Mouse (Mus musculus) cerebellum, adult 18-20 months (tissue): ENCODE measurements around the gene Eif4a3.
"Not testable (repeated sequence)": the region's sequence is repeated elsewhere in the genome, so short reads cannot be mapped to it uniquely, and the experiment has no call there.

Source experiments
- DNase-seq, 2 experiments: peaks; one replicate each; pipeline ENCODE4 v3.0.0; 2021

Eif4a3 gene

GRCm38 (mm10) chr11:119297996-119298395 lies 1.9 kb downstream of the Eif4a3 start:
- no peak for DNase-seq

GRCm38 (mm10) chr11:119292861-119293260 lies 7.0 kb downstream of the Eif4a3 start:
- DNase-seq = not testable (repeated sequence)

GRCm38 (mm10) chr11:119287207-119287992 lies 12.5 kb downstream of the Eif4a3 start:
- peak in 1 of 2 experiments; percentile 53 for DNase-seq

GRCm38 (mm10) chr11:119285791-119286527 lies 13.9 kb downstream of the Eif4a3 start:
- peak; percentile 41 to 56 for DNase-seq

- no peak for DNase-seq
Measured at GRCm38 (mm10) chr11:119281030-119281429, 18.9 kb downstream of the Eif4a3 start.

DNA sequence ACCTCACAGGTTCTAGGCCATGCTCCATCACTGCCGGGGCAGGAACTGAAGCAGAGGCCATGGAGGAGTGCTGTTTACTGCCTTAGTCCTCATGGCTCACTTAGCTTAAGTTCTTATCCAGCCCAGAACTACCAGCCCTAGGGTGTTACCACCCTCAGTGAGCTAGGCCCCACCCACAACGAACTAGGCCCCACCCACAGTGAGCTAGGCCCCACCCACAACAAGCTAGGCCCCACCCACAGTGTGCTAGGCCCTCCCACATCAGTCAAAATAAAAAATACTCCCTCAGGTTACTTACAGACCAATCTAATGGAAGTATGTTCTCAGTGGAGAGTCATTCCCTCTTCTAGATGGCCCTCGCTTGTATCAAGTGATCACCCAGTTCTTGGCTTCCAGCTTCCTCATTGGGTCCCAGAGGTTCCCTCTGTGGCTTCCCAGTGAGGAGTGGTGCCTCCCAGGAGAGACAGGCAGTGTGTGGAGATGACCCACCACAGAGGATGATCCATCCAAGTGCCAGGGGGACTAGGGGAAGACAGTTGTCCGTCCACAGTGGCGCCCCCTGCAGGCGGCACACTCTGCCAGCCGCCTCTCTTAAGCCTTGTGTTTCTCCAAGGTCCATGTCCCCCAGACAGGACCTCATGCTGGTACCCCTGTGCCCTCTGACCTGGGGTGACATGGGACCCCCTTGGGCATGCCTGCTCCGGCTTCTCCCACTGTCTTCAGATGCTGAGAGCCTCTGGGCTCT lies 26.5 kb downstream of the Eif4a3 start:
- DNase-seq = no peak

DNA sequence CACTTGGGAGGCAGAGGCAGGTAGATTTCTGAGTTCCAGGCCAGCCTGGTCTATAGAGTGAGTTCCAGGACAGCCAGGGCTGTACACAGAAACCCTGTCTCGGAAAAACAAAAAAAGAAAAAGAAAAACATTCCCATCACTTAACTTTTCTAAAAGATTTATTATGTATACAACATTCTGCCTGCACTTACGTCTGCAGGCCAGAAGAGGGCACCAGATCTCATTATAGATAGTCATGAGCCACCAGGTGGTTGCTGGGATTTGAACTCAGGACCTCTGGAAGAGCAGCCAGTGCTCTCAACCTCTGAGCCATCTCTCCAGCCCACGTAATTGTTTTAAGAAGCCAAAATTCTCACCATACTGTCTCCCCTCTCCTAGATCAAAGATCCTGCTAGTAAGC lies 27.4 kb downstream of the Eif4a3 start:
- DNase-seq = not testable (repeated sequence)

GRCm38 (mm10) chr11:119268557-119269195 lies 31.2 kb downstream of the Eif4a3 start:
- DNase-seq = peak in 1 of 2 experiments; percentile 35

- DNase-seq = peak; percentile 96 to 99
Measured at GRCm38 (mm10) chr11:119267768-119268556, 31.9 kb downstream of the Eif4a3 start, which contains the start of gene Gaa. Gene Gaa (plus strand): TSS chr11:119267887.

GRCm38 (mm10) chr11:119267241-119267674 lies 32.6 kb downstream of the Eif4a3 start:
- DNase-seq = peak; percentile 84 to 86

- DNase-seq = no peak
Measured at GRCm38 (mm10) chr11:119265811-119266210, 34.1 kb downstream of the Eif4a3 start.

- no peak for DNase-seq
Measured at GRCm38 (mm10) chr11:119264413-119264812, 35.5 kb downstream of the Eif4a3 start.

DNA sequence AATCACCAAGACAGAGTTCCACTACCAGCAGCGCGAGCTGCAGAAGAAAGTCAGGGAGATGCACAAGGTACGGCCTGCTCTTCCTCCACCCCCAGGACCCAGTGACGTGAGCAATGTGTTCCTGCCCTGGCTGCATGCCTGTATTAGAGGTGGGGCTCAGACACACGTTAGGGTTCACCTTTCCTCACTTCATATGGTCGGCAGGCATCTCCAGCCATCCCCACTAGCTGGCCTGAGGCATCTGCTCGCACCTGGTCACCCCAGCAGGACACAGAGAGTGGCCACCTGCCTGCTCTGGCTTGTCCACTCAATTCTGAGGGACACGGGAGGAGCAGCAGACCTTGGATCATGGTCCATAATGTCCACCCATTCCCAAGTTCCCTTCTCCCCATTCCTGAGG lies 39.9 kb downstream of the Eif4a3 start:
- DNase-seq = peak; percentile 51 to 52

- DNase-seq = peak; percentile 64 to 72
Measured at GRCm38 (mm10) chr11:119258572-119259322, 41.1 kb downstream of the Eif4a3 start.

DNA sequence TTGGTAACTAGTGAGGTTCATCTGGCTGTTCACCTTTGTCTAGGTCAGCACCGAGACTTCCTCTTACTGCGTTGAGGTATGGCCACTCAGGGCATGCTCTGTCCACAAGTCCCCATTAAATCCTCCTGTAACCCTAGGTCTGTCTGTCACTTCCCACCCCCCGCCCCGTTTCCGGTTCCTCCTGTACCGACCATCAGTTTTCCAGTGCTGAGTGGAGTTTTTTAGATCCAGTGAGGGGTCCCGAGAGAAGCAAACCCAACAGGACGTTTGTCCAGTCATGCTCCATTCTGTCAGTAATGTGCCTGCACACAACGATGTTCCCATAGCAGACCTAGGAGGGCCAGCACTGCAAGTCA lies 41.7 kb downstream of the Eif4a3 start:
- no peak for DNase-seq

DNA sequence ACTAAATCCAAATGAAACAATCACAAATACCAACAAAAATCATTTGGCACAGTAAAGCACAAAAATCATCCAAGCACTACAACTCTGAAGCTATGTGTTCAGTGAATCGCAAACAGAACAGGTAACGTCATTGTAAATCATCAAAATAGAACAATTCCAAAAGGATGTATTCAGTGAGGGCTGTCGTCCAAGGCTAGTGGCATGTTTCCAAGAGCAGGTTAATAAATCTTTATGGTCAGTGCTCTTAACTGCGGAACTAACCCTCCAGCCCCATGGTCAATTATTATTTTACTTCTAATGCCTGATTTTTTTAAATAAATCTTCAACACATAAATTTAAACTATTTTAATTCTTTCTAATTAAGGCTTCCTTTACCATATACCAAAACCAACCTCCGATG lies 43.3 kb downstream of the Eif4a3 start:
- DNase-seq = not testable (repeated sequence)

GRCm38 (mm10) chr11:119252854-119253541 lies 46.9 kb downstream of the Eif4a3 start:
- peak; percentile 64 to 65 for DNase-seq

- no peak for DNase-seq
Measured at GRCm38 (mm10) chr11:119250998-119251397, 48.9 kb downstream of the Eif4a3 start.

- peak; percentile 82 to 84 for DNase-seq
Measured at GRCm38 (mm10) chr11:119249011-119249410, 50.9 kb downstream of the Eif4a3 start.

DNA sequence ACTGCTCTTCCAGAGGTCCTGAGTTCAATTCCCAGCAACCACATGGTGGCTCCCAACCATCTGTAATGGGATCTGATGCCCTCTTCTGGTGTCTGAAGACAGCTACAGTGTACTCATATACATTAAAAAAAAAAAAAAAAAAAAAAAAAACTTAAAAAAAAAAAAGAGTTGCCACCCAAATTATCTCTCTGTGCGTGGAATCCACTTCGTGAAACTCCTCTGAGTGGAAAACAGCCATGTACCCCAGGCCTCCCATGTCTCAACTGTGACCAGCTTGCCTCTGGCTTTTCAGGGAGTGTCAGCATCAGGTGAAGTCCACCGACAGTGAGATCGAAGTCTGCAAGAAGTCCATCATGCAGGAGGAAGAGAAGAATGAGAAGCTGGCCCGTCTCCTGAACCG lies 54.3 kb downstream of the Eif4a3 start:
- not testable (repeated sequence) for DNase-seq
